Mouse (Mus musculus): ENCODE measurements around the gene Uck1. TPM values are rescaled to one million over a fixed set of nuclear protein-coding genes. Genes with fewer than 3 reads are reported as not detected.
A peak's percentile ranks its signal among the peaks of the same experiment; 100 is the strongest.

Gene Uck1
- 109 and 127 TPM in 2 replicates for polyA plus RNA-seq (2012; rRNA removed)

DNA sequence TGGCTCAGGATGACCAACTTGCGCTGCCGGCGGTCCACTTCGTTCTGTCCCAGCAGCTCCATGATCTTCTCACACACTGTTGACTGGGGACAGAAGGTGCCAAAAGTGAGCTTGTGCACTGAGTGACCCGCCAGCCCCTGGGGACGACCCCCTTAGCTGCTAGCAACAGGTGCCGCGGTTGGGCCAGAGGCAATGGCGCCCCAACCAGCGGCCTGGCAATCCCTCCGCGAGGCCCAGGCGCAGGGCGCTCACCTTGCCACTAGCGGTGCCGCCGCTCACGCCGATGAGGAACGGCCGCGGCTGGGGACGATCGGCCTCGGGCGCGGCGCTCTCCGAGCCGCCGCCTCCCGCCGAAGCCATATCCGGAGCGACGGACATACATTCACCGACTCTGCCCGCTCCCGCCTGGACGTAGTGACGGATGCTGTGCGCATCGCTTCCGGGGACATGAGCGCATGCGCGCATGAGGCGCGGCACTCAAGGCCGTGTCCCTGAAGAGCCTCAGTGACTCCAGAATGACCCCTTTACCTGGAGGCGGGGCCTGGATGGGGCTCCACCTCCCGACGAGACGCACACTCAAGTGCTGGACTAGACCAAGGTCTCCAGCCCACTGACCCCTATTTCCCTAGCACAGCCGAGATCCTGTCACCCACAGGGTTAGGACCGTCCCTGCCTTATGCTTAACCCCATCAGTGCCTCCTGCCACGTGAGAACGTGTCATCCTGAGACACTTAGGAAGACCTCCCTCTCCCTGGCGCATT lies at the start of gene Uck1:
Gene Uck1, minus strand, starts transcription at position 503 of the 761 bp plus-strand sequence.
- 1% methylated on average over 59 of the region's 59 CpGs for WGBS
- peak; percentile 75 for TF ChIP-seq POLR2A (IDR thresholded peaks at IDR 0.05; ENCODE audit: control insufficient read depth, extremely low read depth, insufficient read depth, low read length, poor library complexity)
- TF ChIP-seq CTCF (IDR thresholded peaks at IDR 0.05; ENCODE audit: borderline replicate concordance, control insufficient read depth, extremely low read depth, insufficient read depth, low read length, poor library complexity): no peak
- Histone ChIP-seq H3K36me3 (ENCODE audit: control insufficient read depth, insufficient read depth, low read length) (peaks cover 12% of the 10 kb centered on the region), H3K4me1 (replicated peaks; ENCODE audit: control insufficient read depth, insufficient read depth, low read length) (peaks cover 10% of the 10 kb centered on the region), H3K4me3 (ENCODE audit: control insufficient read depth, insufficient read depth, low read length) (peak within 1 kb of the TSS; percentile 72), H3K27ac (ENCODE audit: control insufficient read depth, insufficient read depth, low read length) (no peak within 1 kb of the TSS), H3K27me3 (ENCODE audit: control insufficient read depth, insufficient read depth, low read length) (no peaks in the 10 kb centered on the region)
- DNase-seq: peak; percentile 89

DNA sequence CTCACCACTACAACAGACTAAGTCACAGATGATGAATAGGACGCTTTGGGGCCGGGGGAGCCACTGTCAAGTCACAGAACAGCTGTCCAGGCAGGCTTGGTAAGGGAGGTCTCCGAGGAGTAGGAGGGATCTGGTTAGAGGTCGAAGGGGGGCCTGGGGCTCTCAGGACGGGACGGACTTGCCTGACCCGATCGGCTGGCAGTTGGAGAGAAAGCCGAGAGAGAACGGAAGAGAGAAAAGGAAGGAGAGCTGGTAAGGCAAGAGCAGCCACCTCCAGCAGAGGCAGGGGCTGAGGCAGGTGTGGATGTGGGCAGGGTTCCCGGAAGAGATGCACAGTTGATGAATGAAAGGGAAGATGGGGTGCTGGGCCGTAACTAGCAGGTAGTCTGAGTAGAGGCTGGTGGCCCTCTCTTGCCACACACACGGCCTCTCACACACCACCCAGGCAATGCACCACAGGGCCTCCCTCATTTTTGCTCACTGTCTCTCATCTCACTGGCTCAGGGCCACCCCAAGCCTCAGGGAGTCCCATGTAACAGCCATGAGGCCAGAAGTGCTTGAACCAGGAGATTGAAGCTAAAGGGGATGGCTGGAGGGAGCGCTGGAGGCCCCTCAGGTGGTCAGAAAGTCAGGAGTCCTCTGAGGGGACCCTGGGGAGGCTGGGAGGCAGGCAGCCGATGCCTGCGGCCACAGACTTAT lies 49.1 kb upstream of the Uck1 start:
- WGBS: 88% methylated on average over 16 of the region's 16 CpGs
- no peak for TF ChIP-seq POLR2A (IDR thresholded peaks at IDR 0.05; ENCODE audit: control insufficient read depth, extremely low read depth, insufficient read depth, low read length, poor library complexity)
- TF ChIP-seq CTCF (IDR thresholded peaks at IDR 0.05; ENCODE audit: borderline replicate concordance, control insufficient read depth, extremely low read depth, insufficient read depth, low read length, poor library complexity): no peak
- no peak for DNase-seq
- H3K36me3 ChIP-seq (ENCODE audit: control insufficient read depth, insufficient read depth, low read length): peaks cover 14% of the 10 kb centered on the region
- H3K27me3 ChIP-seq (ENCODE audit: control insufficient read depth, insufficient read depth, low read length): peaks cover 14% of the 10 kb centered on the region; the same call in 1 of the 2 replicates
- no peak overlapping the region for H3K27ac ChIP-seq (ENCODE audit: control insufficient read depth, insufficient read depth, low read length)
- H3K4me3 ChIP-seq (ENCODE audit: control insufficient read depth, insufficient read depth, low read length): no peak overlapping the region
- H3K4me1 ChIP-seq (replicated peaks; ENCODE audit: control insufficient read depth, insufficient read depth, low read length): peaks cover 11% of the 10 kb centered on the region

DNA sequence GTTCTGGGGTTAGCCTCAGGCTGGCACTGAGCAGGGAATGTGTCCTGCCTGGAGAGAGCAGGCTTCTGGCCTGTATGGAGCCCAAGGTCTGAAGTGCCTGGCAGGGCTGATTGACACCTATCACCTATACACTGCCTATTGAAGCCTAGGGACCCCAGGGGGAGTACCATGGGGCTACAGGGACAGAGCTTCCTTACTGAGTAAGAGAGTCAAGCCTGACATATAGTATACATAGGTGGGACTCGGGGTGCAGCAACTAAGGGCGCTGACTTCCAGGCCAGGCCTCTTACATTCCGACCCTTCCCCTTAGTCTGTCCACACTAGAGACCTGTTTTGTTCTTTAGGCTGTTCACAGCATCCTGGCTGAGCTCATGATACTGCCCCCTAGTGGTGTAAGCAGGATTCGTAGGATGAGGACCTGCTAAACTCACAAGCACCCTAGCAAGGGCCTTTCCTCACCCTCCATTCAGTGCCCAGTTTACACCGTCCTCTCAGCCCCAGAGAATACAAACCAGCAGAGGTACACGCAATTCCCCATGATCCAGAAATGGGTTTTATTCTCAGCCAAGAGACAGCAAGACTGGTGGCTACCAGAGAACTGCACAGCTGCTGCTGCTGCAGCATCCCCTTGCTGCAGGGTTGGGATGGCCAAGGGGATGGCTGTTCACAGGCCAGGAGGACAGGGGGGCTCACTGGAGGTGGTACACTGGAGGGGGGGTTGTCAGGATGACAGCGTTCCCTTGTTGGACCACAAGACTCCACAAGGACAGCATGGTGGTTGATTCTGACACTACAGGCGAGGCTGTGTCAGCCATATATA lies 48.2 kb upstream of the Uck1 start:
- WGBS: 72% methylated on average over 8 of the region's 8 CpGs
- Histone ChIP-seq H3K4me3 (ENCODE audit: control insufficient read depth, insufficient read depth, low read length) (no peak overlapping the region), H3K27ac (ENCODE audit: control insufficient read depth, insufficient read depth, low read length) (no peak overlapping the region), H3K36me3 (ENCODE audit: control insufficient read depth, insufficient read depth, low read length) (peaks cover 18% of the 10 kb centered on the region), H3K27me3 (ENCODE audit: control insufficient read depth, insufficient read depth, low read length) (peaks cover 11% of the 10 kb centered on the region; the same call in 1 of the 2 replicates), H3K4me1 (replicated peaks; ENCODE audit: control insufficient read depth, insufficient read depth, low read length) (peaks cover 11% of the 10 kb centered on the region)
- TF ChIP-seq CTCF (IDR thresholded peaks at IDR 0.05; ENCODE audit: borderline replicate concordance, control insufficient read depth, extremely low read depth, insufficient read depth, low read length, poor library complexity) (no peak; the same call in 1 of the 2 replicates), POLR2A (IDR thresholded peaks at IDR 0.05; ENCODE audit: control insufficient read depth, extremely low read depth, insufficient read depth, low read length, poor library complexity) (no peak)
- DNase-seq: peak; percentile 64

DNA sequence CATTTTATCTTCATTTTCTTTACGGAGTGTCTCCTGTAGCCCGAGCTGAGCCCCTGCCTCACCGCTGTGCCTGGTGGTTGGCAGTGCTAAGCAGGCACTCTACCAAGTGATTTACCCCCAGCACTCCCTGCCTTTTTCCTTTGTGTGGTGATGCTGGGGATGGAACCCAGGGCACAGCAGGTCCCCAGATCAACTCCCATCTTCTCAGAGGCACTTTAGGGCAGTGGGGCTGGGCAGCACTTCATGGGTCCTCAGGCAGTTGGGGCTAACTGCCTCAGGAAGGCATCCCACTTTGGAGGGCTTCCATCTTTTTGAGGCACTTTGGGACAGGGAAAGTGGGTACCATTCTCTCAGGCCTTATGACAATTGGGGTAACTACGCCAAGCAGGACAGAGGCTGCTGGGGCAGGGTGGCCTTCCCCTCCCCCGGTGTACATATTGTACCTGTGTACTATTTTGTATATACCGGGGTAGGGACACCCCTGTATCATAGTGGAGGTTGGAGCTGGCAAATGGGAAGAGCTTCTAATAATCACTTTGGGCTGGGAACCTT lies 47.4 kb upstream of the Uck1 start:
- no peak overlapping the region for H3K27ac ChIP-seq (ENCODE audit: control insufficient read depth, insufficient read depth, low read length)
- peaks cover 6% of the 10 kb centered on the region; the same call in 1 of the 2 replicates for H3K27me3 ChIP-seq (ENCODE audit: control insufficient read depth, insufficient read depth, low read length)
- peaks cover 20% of the 10 kb centered on the region for H3K36me3 ChIP-seq (ENCODE audit: control insufficient read depth, insufficient read depth, low read length)
- WGBS: 95% methylated on average over 6 of the region's 6 CpGs
- DNase-seq: no peak
- no peak for TF ChIP-seq POLR2A (IDR thresholded peaks at IDR 0.05; ENCODE audit: control insufficient read depth, extremely low read depth, insufficient read depth, low read length, poor library complexity)
- no peak for TF ChIP-seq CTCF (IDR thresholded peaks at IDR 0.05; ENCODE audit: borderline replicate concordance, control insufficient read depth, extremely low read depth, insufficient read depth, low read length, poor library complexity)
- H3K4me1 ChIP-seq (replicated peaks; ENCODE audit: control insufficient read depth, insufficient read depth, low read length): peaks cover 6% of the 10 kb centered on the region
- H3K4me3 ChIP-seq (ENCODE audit: control insufficient read depth, insufficient read depth, low read length): no peak overlapping the region

DNA sequence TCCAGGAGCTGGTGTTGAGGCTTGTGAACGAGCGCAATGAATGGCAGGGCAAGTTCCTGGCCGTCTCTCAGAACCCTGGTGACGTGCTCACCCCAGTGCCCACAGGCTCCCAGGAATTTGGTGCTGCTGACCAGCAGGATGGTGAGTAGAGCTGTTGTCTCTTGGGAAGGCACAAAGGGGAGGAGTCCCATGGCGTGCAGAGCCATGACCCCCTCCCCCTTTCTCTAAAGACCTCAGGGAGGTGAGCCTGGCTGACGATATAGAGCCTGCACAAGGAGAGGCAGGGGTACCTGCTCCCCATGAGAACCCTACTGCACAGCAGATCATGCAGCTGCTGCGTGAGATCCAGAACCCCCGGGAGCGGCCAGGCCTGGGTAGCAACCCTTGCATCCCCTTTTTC lies 46.2 kb upstream of the Uck1 start:
- H3K4me3 ChIP-seq (ENCODE audit: control insufficient read depth, insufficient read depth, low read length): no peak overlapping the region
- H3K27ac ChIP-seq (ENCODE audit: control insufficient read depth, insufficient read depth, low read length): no peak overlapping the region
- H3K36me3 ChIP-seq (ENCODE audit: control insufficient read depth, insufficient read depth, low read length): peaks cover 20% of the 10 kb centered on the region
- H3K4me1 ChIP-seq (replicated peaks; ENCODE audit: control insufficient read depth, insufficient read depth, low read length): no peaks in the 10 kb centered on the region
- TF ChIP-seq CTCF (IDR thresholded peaks at IDR 0.05; ENCODE audit: borderline replicate concordance, control insufficient read depth, extremely low read depth, insufficient read depth, low read length, poor library complexity) (no peak), POLR2A (IDR thresholded peaks at IDR 0.05; ENCODE audit: control insufficient read depth, extremely low read depth, insufficient read depth, low read length, poor library complexity) (no peak)
- WGBS: 97% methylated on average over 9 of the region's 9 CpGs
- peaks cover 2% of the 10 kb centered on the region; the same call in 1 of the 2 replicates for H3K27me3 ChIP-seq (ENCODE audit: control insufficient read depth, insufficient read depth, low read length)
- no peak for DNase-seq

DNA sequence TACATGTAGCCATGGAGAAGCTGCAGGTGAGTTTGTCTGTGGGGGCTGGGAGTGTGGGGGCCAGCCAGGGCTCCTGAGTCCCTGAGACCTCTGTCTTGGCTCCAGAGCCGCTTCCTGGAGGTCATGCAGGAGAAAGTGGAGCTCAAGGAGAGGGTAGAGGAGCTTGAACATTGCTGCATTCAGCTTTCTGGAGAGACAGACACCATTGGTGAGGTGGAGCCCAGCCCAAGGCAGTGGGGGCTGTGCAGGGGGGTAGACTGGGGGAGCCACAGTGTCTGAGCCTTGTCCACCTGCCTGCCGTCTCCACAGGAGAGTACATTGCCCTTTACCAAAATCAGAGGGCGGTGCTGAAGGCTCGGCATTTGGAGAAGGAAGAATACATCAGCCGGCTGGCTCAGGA lies 45.7 kb upstream of the Uck1 start:
- TF ChIP-seq CTCF (IDR thresholded peaks at IDR 0.05; ENCODE audit: borderline replicate concordance, control insufficient read depth, extremely low read depth, insufficient read depth, low read length, poor library complexity): no peak
- no peak for TF ChIP-seq POLR2A (IDR thresholded peaks at IDR 0.05; ENCODE audit: control insufficient read depth, extremely low read depth, insufficient read depth, low read length, poor library complexity)
- WGBS: 96% methylated on average over 5 of the region's 5 CpGs
- Histone ChIP-seq H3K4me3 (ENCODE audit: control insufficient read depth, insufficient read depth, low read length) (no peak overlapping the region), H3K36me3 (ENCODE audit: control insufficient read depth, insufficient read depth, low read length) (peaks cover 20% of the 10 kb centered on the region), H3K27me3 (ENCODE audit: control insufficient read depth, insufficient read depth, low read length) (no peaks in the 10 kb centered on the region), H3K27ac (ENCODE audit: control insufficient read depth, insufficient read depth, low read length) (no peak overlapping the region), H3K4me1 (replicated peaks; ENCODE audit: control insufficient read depth, insufficient read depth, low read length) (no peaks in the 10 kb centered on the region)
- no peak for DNase-seq
